Mouse (Mus musculus) kidney, adult 18-20 months (tissue): ENCODE data around the gene Cers6.

ENCODE experiments used
- DNase-seq: peaks from one replicate; pipeline ENCODE4 v3.0.0; 2021

Cers6 gene

GRCm38 (mm10) chr2:69080760-69081159 lies 219.5 kb downstream of the Cers6 start:
- no peak for DNase-seq

DNA sequence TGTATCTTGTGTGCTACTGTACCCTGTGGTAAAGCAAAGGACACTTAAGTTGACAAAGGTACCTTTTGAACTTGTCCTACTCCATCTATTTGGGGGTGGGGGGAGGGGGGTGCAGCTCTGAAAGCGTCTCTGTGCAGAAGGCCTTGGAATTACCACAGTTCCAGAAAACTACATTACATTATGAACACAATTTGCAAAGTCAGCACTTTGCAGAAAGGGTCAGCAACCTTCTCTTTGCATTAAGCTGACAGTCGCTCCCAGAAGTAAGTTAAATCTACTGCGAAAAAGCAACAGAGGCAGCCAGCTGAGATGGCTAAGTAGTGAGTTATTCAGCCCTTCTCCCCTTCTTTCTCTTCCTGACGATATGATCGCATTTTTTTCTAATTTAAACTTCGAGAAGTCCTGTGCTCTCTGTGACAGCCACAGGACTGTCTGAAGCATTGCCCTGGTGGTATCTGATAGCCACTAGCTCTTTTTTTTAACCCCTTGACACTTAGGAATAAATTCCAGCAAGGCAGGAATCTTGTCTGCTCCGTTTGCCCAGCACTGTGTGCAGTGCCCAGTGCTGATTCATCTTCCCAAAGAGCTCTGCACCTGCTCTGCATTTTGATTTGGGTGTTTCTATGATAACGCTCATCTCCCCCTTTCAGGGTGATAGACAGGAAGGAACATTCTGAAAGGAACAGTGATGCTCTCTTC lies 221.4 kb downstream of the Cers6 start:
- DNase-seq: no peak

DNA sequence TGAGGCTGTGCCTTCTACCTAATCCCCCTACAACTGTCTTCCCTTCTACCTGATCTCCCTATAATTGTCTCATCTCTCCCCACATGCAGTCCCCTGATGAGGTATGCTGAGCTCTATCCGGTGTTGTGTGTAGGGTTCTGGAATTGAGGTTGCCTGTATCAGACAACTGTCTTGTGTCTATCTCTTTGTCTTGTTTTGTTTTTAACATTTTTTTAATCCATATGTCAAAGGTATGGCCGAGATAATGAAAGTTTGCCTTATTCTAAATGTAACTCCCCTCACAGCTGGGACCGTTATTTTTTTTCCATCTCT lies 221.9 kb downstream of the Cers6 start:
- no peak for DNase-seq

GRCm38 (mm10) chr2:69084416-69084815 lies 223.2 kb downstream of the Cers6 start:
- no peak for DNase-seq

GRCm38 (mm10) chr2:69086505-69087260 lies 225.4 kb downstream of the Cers6 start:
- no peak for DNase-seq

DNA sequence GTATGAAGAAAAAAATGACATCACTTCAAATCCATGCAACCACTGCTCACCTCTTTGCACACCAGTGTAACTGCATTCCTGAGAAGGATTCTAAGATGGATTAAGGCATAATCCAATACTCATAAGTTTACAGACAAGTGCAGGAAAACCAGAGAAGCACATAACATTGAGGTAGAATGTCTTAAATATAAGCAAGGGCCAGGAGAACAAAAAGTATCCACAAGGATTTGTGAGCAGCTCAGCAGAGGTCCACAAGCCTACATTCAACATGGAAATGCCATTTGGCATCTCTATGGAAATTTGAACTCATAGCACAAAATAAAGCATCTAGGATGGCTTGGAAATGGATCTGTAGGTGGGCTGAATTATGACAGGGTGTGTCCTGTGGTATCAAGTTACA lies 234.6 kb downstream of the Cers6 start:
- DNase-seq: no peak

DNA sequence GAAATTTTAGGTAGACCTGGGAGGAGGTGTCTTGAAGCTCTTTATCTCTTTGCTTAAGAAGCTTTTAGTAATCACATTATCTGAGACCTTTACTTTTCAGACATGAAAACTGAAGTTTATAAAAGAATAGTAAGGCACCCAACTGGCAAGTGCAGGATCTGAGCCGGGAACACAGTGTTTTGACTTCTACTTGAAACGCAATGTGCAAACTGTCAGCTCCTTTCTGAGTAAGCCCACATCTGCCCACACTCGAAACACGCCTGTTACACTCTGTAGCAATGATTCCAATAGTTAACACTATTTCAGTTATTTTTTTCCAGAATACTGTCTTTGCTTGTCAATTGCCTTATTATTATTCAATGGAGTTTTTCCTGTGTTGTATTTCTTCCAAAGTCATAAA lies 235.6 kb downstream of the Cers6 start:
- no peak for DNase-seq

DNA sequence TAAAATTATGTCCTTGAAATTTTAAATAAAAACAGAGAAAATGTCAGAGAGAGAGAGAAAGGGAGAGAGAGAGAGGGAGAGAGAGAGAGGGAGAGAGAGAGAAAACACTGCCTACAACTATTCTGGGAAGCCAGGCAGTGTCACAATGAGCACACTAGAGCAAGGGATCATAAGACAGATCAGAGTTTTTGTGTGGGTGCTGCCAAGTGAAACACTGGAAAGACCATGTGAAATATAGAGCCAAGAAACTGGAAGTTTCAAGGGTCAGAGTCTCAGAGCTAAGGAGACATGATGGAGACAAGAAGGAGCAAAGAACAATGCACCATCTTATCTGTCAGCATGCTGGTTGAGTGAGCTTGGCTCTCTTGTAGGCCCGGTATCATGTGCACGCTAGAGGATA lies 236.3 kb downstream of the Cers6 start:
- no peak for DNase-seq

GRCm38 (mm10) chr2:69098701-69099100 lies 237.5 kb downstream of the Cers6 start:
- no peak for DNase-seq

DNA sequence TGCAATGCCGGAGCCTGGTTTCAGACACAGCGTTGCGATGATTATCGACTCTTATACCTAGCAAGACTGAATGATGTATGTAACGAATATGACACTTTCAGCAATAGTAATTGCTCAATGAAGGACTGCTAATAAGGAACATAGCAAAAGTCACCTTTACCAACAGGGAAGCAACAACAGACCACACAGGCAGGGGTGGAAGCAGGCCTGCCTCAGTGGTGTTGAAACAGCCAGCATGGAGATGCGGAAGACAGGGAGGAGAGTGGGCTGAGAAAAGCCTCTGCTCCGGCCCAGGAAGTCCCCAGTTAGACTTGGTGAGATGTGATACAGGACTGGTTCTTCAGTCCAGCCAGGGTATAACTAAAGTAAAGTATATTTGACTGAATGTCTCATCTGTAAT lies 237.9 kb downstream of the Cers6 start:
- DNase-seq: no peak

DNA sequence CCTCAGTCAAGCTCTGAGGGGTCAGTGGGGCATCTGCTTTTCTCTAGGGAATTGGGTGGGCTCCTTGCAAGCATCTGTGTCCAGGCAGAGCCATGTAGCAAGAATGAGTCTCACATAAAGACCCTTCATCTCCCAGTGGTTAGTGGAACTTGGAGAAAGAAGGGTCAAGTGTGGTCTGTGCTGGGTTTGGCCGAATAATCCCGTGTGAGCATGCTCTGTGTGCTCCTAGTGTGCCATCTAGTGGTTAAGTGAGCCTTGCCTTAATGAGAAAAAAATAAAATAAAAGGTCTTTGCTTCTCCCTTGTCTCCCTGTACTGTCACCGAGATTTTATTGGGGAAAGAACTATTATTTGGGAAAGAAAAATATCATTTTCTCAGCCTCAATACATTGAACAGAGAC lies 239.5 kb downstream of the Cers6 start:
- peak; percentile 34 for DNase-seq

DNA sequence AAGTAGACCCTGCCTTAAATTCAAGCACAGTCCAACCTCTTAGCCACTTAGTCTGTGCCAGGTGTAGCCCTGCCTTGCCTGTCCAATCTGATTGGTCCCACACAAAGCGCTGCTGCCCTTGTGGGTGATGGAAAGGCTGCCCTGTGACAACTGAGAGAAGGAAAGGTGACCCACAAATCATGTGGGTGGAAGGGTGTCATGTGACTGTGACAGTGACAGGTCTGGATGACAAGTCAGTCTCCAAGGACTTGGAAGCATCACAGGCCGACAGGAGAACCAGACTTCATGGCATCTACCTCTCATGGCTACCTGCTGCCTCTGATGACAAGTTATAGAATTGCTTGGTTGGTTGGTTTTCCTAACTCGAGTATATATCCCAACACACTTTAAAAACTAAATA lies 242.3 kb downstream of the Cers6 start:
- DNase-seq: no peak

DNA sequence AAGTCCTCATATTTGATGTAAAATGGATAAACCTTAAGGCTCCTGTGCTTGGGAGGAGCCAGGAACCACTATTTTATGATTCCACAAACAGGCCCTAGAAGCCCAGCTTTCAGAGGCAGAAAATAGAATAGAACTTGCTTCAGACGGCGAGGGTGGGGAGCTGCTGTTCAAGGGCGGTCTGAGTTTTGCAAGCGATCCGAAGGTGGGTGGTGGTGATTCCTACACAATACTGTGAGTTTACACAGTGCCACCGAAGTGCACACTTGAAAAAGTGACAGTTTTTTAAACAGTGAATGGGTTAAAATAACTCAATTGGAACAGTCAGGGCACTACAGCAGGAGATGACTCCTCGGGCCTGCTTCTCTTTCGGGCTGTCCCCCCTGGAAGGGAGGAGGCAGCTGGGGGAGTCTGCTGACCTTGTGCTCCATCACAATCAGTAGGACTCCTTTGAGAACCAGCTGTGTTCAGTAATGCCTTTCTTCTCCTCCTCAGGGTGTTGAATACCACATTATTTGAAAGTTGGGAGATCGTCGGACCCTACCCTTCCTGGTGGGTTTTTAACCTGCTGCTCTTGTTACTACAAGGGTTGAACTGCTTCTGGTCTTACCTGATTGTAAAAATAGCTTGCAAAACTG lies 243.4 kb downstream of the Cers6 start:
- DNase-seq: no peak

DNA sequence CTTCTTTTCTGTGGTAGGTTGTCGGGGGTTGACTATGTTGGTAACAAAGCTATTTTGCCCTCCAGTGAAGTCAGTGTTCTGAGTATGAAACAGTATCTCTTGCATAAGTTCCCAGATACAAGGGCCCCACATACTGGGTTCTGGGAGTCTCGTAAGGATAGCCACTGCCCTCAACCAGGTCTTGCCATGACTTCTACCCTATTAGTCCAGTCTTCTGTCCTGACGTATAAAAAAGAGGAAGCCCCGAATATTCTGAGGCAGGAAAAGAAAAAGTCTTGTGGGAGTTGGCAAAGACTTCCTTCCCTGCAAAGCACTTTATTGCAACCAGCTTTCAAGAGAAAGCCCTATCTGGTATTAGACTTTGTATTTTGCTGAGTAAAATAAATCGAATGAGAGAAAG lies 248.0 kb downstream of the Cers6 start:
- DNase-seq: no peak

DNA sequence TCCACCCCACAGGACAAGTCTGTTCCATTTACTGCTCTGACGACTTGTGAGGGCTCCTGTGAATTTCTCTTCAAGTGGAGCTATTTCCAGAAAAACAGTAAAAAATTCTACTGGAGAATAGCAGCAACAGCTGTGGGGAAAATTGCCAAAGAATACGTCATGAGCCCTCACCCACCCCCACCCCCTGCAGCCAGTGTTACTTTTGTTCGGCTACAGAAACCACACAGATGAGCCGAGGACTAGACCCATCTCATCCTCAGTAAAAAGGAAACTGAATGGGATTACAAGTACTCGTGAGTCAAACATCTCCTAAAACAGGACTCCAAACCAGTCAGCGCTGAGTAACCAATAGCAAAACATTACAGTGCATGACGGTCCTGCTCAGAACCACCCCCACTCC lies 248.5 kb downstream of the Cers6 start:
- DNase-seq: no peak

DNA sequence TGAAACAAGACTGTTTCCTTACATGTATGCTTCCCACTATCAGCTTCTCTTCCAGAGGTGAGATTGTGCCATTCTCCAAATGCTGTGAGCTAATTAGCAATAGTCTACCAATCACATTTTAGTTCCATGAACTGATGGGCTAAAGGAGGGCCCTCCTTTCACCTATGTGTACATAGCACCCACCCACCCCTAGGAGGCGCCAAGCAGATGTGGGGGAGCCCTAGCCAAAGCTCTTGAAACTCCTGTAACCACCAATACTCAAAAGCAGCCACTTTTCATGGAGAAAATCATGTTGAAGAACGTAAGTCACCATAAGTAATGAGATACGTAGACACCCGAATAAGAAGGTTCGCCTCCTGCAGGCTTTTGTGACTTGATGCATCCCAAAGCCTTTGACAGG lies 251.4 kb downstream of the Cers6 start:
- DNase-seq: no peak

DNA sequence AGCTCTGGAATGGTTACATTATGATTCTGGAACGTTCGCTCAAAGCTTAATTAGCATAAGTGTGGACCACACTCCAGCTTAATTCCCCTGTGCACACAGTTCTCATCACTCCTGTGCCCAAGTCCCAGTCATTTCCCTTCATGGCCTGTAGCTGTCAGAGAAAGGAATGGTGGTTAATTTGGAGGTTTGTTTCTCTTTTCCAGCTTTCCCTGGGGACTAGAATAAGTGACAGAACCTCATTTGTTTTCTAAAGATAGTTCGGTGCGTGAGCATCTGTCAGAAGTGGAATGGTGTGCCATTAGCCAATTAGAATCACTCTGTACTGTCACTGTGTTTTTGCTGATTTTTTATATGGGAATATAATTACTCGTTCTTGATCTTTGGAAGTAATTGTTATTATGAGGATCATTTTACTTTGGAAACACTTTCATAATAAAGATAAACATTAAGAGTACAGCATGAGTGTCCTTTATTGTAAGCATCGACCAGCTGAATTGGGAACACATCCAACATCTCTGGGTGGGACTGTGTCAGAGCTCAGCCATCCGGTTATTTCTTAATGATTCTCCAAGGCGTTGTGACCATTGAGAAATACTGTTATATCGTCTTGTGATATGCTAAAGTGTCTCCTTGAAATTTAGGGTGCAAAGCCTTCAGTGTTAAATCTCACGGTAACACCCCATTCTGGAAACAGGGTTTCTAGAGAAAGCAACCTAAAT lies 252.7 kb downstream of the Cers6 start:
- DNase-seq: no peak

DNA sequence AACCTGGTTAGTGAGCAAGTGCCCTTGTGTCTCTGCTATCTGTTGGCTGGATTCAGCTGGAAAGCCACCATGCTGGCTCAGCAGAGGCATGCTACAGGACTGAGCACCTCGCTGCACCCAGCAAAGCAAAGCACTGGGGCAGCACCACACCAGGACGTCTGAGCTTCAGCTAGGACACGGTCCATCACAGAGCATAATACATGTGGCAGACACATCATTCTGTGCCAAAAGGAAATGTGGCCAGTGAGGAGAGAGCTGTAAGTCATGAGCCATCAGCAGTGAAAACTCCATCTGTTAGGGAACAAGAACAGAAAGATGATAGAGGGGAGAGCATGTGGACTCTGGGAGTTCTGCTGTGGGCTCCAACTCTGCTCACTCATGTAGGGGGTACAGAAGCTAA lies 254.7 kb downstream of the Cers6 start:
- no peak for DNase-seq

GRCm38 (mm10) chr2:69116767-69117166 lies 255.5 kb downstream of the Cers6 start:
- no peak for DNase-seq

- DNase-seq: no peak
These were observed 257.8 kb downstream of the Cers6 start for GRCm38 (mm10) chr2:69118994-69119393.

GRCm38 (mm10) chr2:69119718-69120117 lies 258.5 kb downstream of the Cers6 start:
- no peak for DNase-seq

DNA sequence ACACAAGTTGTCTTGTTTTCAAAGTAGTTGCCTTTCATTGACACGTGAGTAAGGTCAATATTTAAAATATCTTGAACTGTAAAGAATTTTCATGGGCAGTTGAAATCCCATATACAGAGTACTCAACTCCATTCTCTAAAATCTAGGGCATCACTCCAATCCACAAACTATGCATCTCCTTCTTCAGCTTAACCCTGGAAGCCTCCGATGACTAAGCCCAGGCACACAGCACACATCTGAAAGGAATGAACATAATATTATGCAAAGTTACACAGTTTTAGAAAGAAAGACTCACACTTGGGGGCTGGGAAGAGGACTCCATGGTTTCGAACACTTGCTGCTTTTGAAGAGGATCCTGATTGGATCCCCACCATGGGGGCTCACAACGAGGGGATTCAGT lies 260.4 kb downstream of the Cers6 start:
- DNase-seq: no peak

DNA sequence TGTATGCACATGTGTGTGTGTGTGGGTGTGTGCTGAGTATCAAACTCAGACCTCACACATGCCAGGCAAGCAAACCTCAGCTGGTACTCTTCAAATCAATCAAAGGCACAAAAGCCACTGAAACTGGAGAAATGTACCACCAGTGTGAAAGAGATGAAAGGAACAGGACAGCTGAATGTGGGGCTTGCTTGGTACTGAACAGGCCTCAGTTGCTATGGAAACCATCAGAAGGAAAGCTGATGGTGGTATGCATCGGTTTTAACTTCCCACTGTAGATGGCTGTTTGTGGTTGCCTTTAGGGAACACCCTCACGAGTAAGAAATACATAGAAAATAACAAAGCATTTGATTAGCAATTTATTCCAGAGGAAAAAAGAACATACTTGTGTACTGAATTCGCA lies 264.2 kb downstream of the Cers6 start:
- no peak for DNase-seq

- no peak for DNase-seq
These were observed 267.1 kb downstream of the Cers6 start for GRCm38 (mm10) chr2:69128321-69128720.
